Mouse (Mus musculus) stomach, postnatal 0 days (tissue): ENCODE results near the gene Hsd17b3.

Experiments
- CTCF ChIP-seq: IDR thresholded peaks from 2 replicates; pipeline ENCODE4 v1.5.1; 2016; ENCODE audit warnings: antibody characterized with exemption, low read depth, mild to moderate bottlenecking, moderate library complexity
- EP300 ChIP-seq: optimal IDR thresholded peaks from 2 replicates; pipeline ENCODE3; 2016; ENCODE audit warnings: antibody characterized with exemption

DNA sequence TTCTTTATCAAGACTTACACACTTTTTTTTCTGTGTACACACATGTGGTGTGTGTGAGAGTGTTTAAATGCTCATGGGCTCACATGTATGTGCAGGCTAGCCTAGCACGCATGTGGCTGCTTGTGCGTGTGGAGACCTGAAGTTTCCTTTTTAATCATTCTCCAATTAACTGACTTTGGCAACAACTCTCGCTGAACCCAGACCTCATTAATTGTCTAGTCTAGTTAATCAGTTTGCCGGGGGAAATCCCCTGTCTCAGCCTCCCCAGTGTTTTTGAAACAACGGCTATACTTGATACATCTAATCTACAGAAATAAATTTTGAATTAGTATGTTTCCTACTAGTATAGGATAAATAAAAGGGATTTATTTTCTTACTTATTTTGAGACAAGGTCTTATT, 3.0 kb downstream of the Hsd17b3 start:
- TF ChIP-seq CTCF, result no peak
- no peak for TF ChIP-seq EP300
